Mouse (Mus musculus): ENCODE results near the gene Hnrnpc. TPM values are rescaled to one million over a fixed set of nuclear protein-coding genes. Genes with fewer than 3 reads are reported as not detected.
A peak's percentile ranks its signal among the peaks of the same experiment; 100 is the strongest.

Hnrnpc gene
- polyA plus RNA-seq, 1 experiment, result 254 TPM

GRCm38 (mm10) chr14:52140577-52141444 is 37.0 kb upstream of the Hnrnpc start:
- TF ChIP-seq CTCF (IDR thresholded peaks at IDR 0.05; ENCODE audit: borderline replicate concordance, insufficient read depth, low read depth, low read length) (no peak), POLR2A (IDR thresholded peaks at IDR 0.05; ENCODE audit: borderline replicate concordance, insufficient read depth, low read length) (no peak)
- no peak overlapping the region for H3K4me3 ChIP-seq (replicated peaks; ENCODE audit: insufficient read depth, low read depth, low read length)
- H3K27me3 ChIP-seq (ENCODE audit: control insufficient read depth, insufficient read depth, low read length), result no peaks in the 10 kb centered on the region
- no peaks in the 10 kb centered on the region for H3K4me1 ChIP-seq (ENCODE audit: control insufficient read depth, insufficient read depth, low read length)
- no peak overlapping the region for H3K27ac ChIP-seq (ENCODE audit: insufficient read depth, low read length)
- DNase-seq, result no peak
- 74% methylated on average over 19 of the region's 19 CpGs for WGBS

DNA sequence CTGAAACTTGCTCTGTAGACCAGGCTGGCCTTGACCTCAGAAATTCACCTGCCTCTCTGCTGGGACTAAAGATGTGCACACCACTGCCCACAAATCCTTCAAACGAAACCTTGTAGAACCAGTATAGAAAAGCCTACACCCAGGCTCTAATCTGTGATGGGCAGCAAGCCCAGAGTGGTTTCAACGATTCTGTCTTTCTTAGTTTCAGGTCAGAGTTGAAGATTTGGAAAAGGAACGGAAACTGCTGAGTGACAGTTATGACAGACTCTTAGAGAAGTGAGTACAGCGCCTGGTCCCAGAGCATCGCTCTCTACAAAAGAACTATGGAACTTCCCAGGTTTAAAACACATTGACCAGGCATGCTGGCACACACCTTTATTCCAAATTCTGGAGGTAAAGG is 29.8 kb upstream of the Hnrnpc start:
- H3K27ac ChIP-seq (ENCODE audit: insufficient read depth, low read length), result no peak overlapping the region
- no peaks in the 10 kb centered on the region for H3K27me3 ChIP-seq (ENCODE audit: control insufficient read depth, insufficient read depth, low read length)
- TF ChIP-seq POLR2A (IDR thresholded peaks at IDR 0.05; ENCODE audit: borderline replicate concordance, insufficient read depth, low read length) (no peak), CTCF (IDR thresholded peaks at IDR 0.05; ENCODE audit: borderline replicate concordance, insufficient read depth, low read depth, low read length) (no peak)
- no peaks in the 10 kb centered on the region for H3K4me1 ChIP-seq (ENCODE audit: control insufficient read depth, insufficient read depth, low read length)
- no peak overlapping the region for H3K4me3 ChIP-seq (replicated peaks; ENCODE audit: insufficient read depth, low read depth, low read length)
- WGBS, result 78% methylated on average over 5 of the region's 5 CpGs
- no peak for DNase-seq

- Histone ChIP-seq H3K27ac (ENCODE audit: insufficient read depth, low read length) (no peak overlapping the region), H3K4me3 (replicated peaks; ENCODE audit: insufficient read depth, low read depth, low read length) (no peak overlapping the region), H3K4me1 (ENCODE audit: control insufficient read depth, insufficient read depth, low read length) (no peaks in the 10 kb centered on the region), H3K27me3 (ENCODE audit: control insufficient read depth, insufficient read depth, low read length) (no peaks in the 10 kb centered on the region)
- WGBS, result 95% methylated on average over 3 of the region's 3 CpGs
- TF ChIP-seq POLR2A (IDR thresholded peaks at IDR 0.05; ENCODE audit: borderline replicate concordance, insufficient read depth, low read length), result no peak
- TF ChIP-seq CTCF (IDR thresholded peaks at IDR 0.05; ENCODE audit: borderline replicate concordance, insufficient read depth, low read depth, low read length), result no peak
- DNase-seq, result no peak
Observed at GRCm38 (mm10) chr14:52124636-52125035, 20.8 kb upstream of the Hnrnpc start.

DNA sequence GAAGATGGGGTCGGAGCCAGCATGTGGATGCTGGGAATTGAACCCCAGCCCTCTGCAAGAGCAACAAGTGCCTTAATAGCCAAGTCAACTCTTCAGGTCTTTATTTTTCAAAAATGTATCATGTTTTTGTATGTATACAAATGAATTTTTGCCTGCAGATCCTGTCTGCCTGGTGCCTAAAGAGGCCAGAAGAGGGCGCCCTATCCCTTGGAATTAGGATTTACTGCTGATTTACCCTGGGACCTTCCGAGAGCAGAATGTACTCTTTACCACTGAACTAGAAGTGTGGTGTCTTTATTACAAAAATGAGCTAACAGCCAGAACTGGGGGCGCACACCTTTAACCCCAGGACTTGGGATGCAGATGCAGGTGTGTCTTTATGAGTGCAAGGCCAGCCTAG is 20.1 kb upstream of the Hnrnpc start:
- Histone ChIP-seq H3K27ac (ENCODE audit: insufficient read depth, low read length) (no peak overlapping the region), H3K27me3 (ENCODE audit: control insufficient read depth, insufficient read depth, low read length) (no peaks in the 10 kb centered on the region), H3K4me3 (replicated peaks; ENCODE audit: insufficient read depth, low read depth, low read length) (no peak overlapping the region), H3K4me1 (ENCODE audit: control insufficient read depth, insufficient read depth, low read length) (no peaks in the 10 kb centered on the region; the same call in 1 of the 2 replicates)
- WGBS, result 23% methylated on average over 4 of the region's 4 CpGs
- peak; percentile 61 for TF ChIP-seq CTCF (IDR thresholded peaks at IDR 0.05; ENCODE audit: borderline replicate concordance, insufficient read depth, low read depth, low read length)
- no peak for TF ChIP-seq POLR2A (IDR thresholded peaks at IDR 0.05; ENCODE audit: borderline replicate concordance, insufficient read depth, low read length)
- peak; percentile 62 to 72 for DNase-seq

GRCm38 (mm10) chr14:52120169-52120568 is 16.3 kb upstream of the Hnrnpc start:
- no peak for DNase-seq
- no peak for TF ChIP-seq CTCF (IDR thresholded peaks at IDR 0.05; ENCODE audit: borderline replicate concordance, insufficient read depth, low read depth, low read length)
- TF ChIP-seq POLR2A (IDR thresholded peaks at IDR 0.05; ENCODE audit: borderline replicate concordance, insufficient read depth, low read length), result no peak
- Histone ChIP-seq H3K4me3 (replicated peaks; ENCODE audit: insufficient read depth, low read depth, low read length) (no peak overlapping the region), H3K27me3 (ENCODE audit: control insufficient read depth, insufficient read depth, low read length) (no peaks in the 10 kb centered on the region), H3K27ac (ENCODE audit: insufficient read depth, low read length) (no peak overlapping the region), H3K4me1 (ENCODE audit: control insufficient read depth, insufficient read depth, low read length) (no peaks in the 10 kb centered on the region; the same call in 1 of the 2 replicates)
- 79% methylated on average over 7 of the region's 7 CpGs for WGBS

DNA sequence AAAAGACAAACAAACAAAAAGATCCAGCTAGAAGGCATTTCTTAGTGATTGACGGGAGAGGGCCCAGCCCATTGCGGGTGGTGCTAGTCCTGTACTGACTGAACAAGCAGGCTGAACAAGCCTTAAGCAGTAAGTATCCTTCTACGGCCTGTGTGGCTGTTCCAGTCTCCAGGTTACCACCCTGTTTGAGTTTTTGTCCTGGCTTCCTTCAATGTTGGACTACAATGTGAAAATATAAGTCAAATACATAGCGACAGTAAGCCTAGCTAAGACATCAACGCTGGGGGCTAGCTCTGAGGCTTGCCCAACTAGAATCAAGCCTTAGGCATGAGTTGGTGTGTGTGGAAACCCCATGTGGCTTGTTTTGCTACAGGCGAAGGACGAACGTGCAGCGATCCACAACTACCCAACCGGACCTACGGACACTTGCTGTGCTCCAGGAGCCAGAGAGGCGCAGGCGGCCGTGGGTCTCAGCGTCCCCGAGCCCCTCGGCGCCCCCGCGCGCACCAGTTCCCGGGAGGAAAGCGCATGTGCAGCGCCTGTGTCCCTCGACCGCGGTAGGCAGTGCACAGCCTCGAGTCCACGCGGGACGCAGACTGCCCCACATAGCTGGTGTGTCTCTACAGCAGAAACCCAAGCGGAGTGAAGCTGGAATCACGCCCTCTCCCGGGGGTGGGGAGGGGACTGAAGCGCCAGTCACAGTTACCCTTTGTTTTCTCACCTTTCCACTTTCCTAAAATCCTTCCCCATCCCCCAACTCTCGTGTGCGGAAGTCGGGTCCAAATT is 15.2 kb upstream of the Hnrnpc start:
- Histone ChIP-seq H3K27ac (ENCODE audit: insufficient read depth, low read length) (peak overlapping the region; percentile 1; the same call in 1 of the 2 replicates), H3K27me3 (ENCODE audit: control insufficient read depth, insufficient read depth, low read length) (no peaks in the 10 kb centered on the region), H3K4me3 (replicated peaks; ENCODE audit: insufficient read depth, low read depth, low read length) (peak overlapping the region; percentile 57), H3K4me1 (ENCODE audit: control insufficient read depth, insufficient read depth, low read length) (no peaks in the 10 kb centered on the region; the same call in 1 of the 2 replicates)
- DNase-seq, result peak; percentile 70 to 75
- TF ChIP-seq POLR2A (IDR thresholded peaks at IDR 0.05; ENCODE audit: borderline replicate concordance, insufficient read depth, low read length) (peak; percentile 49; the same call in 1 of the 2 replicates), CTCF (IDR thresholded peaks at IDR 0.05; ENCODE audit: borderline replicate concordance, insufficient read depth, low read depth, low read length) (peak; percentile 20; the same call in 1 of the 2 replicates)
- WGBS, result 2% methylated on average over 38 of the region's 38 CpGs

DNA sequence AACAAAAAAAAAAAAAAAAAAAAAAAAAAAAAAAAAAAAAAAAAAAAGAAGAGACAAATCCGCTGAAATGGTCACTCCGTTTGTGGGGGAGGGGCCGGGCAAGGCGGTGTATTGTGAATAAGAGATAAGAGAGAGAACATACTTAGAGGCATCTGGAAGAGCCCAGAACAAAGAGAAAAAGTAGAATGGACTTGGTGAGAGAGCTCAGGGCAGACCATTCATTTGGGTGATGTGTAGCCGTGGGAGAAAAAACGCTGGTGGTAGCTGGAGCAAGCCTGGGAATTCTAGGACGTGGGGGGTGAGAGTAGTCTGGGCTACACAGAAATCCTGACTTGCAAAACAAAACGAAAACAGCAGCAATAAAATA is 14.6 kb upstream of the Hnrnpc start:
- Histone ChIP-seq H3K27ac (ENCODE audit: insufficient read depth, low read length) (no peak overlapping the region), H3K4me3 (replicated peaks; ENCODE audit: insufficient read depth, low read depth, low read length) (no peak overlapping the region), H3K27me3 (ENCODE audit: control insufficient read depth, insufficient read depth, low read length) (no peaks in the 10 kb centered on the region), H3K4me1 (ENCODE audit: control insufficient read depth, insufficient read depth, low read length) (no peaks in the 10 kb centered on the region; the same call in 1 of the 2 replicates)
- DNase-seq, result no peak
- whole genome bisulfite sequencing, result 38% methylated on average over 8 of the region's 8 CpGs
- no peak for TF ChIP-seq CTCF (IDR thresholded peaks at IDR 0.05; ENCODE audit: borderline replicate concordance, insufficient read depth, low read depth, low read length)
- TF ChIP-seq POLR2A (IDR thresholded peaks at IDR 0.05; ENCODE audit: borderline replicate concordance, insufficient read depth, low read length), result no peak
